Mouse (Mus musculus): ENCODE results near the gene Ermn. TPM values are rescaled to one million over a fixed set of nuclear protein-coding genes. Genes with fewer than 3 reads are reported as not detected.

Gene Ermn
- not detected for polyA plus RNA-seq (2014; fragmentation: Illumina TruSeq; extraction: RNeasy Lipid Tissue Mini Kit (QIAGEN cat#74804); ENCODE audit: low read depth, low replicate concordance)

DNA sequence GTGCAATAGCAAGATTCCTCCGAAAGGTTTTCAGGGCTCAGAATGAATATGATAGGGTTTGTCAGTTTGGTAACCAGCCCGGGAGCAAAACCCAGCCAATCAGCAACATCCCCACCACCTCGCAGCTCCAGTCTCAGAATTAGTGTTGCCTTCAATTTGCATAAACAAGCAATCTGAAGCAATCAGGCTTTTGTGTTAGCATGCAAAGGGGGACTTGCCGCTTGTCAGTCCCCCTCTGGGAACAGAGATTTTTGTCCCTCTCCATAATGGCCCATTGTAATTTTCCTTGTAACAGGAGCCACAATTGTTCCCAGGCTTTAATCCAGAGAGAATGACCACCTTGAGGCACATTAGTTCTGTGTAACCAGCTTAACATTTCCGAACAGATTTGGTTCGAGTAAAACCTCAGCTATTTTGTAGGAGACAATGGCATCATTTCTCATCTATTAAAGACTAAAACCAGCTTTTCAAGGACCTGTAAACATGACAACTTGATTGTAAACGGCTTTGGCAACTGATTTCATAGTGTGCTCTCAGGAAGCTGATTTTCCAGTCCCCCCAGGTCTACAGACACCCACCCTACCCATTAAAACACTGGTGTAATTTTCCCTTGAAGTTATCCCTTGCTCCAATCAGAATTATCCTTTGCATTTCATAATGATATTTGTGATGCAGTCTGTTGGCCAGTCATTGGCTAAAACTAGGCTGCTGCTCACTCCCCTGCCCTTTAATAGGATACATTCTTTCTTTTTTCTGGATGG is at the start of gene Ermn:
Ermn (minus strand) TSS at position 44 of the 761 bp plus-strand sequence.

DNA sequence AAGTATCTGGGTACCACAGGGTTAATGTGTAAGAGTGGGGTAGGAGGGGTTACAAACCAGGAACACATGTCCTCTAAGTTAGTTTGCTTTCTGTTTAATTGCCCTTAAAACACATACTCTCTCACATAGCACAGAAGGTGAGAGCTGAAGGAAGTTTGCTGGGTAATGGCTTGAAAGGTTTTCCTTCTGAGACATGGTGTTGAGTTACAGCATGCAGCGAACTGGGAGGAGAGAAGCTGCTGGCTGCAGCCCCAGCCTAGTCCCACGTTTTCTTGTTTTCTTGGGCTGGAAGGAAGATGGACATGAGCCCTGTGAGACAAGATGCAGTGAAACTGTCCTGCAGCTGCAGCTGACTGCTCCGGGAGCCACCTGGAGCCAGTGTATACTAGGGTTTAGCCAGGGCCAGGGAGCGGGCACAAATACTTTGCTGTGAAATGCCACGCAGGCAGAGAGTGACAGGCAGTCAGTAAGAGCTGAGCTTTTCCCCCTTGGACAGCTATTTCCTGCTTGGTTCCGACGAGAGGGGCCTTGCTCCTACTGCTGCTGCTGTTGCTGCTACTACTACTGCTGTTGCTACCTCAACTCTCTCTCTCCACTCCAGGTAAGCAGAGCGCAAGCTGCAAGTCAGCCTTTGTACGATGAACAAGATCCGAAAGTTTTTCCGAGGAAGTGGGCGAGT is 54.8 kb downstream of the Ermn start, which contains the start of gene Galnt5:
Galnt5 (plus strand) TSS at position 133 of the 679 bp plus-strand sequence.

Other genes with a start within 250 kb of the Ermn start
- not detected for gene Galnt5, start 55.0 kb downstream of the Ermn start, polyA plus RNA-seq (2014; fragmentation: Illumina TruSeq; extraction: RNeasy Lipid Tissue Mini Kit (QIAGEN cat#74804); ENCODE audit: low read depth, low replicate concordance)
- gene Cytip, start 142.7 kb upstream of the Ermn start, polyA plus RNA-seq (2014; fragmentation: Illumina TruSeq; extraction: RNeasy Lipid Tissue Mini Kit (QIAGEN cat#74804); ENCODE audit: low read depth, low replicate concordance), result 7.9 TPM